Mouse (Mus musculus) heart, embryonic 16.5 days (tissue): ENCODE measurements around the gene Tll2. TPM values are rescaled to one million over a fixed set of nuclear protein-coding genes. Genes with fewer than 3 reads are reported as not detected.
A peak's percentile ranks its signal among the peaks of the same experiment; 100 is the strongest.

ENCODE experiments used
- ATAC-seq: fragments of 200-750 bp; cut with Nextera tagmentation; replicated peaks from 2 replicates; pipeline ENCODE4 v1.8.0; 2017; ENCODE audit warnings: moderate number of reproducible peaks; ENCODE audit not compliant: insufficient read depth, low FRiP score; ENCODE audit errors: extremely low read depth
- H3K27ac ChIP-seq: fragments of 300-500 bp; sonication (generic); 2 replicates; pipeline ENCODE4 v1.5.1; 2014; ENCODE audit warnings: mild to moderate bottlenecking, low read length, control low read depth, moderate library complexity
- H3K27me3 ChIP-seq: fragments of 300-500 bp; sonication (generic); 2 replicates; pipeline ENCODE4 v1.6.1; 2014; ENCODE audit warnings: low read length, mixed read lengths; ENCODE audit not compliant: control insufficient read depth, insufficient read depth
- H3K36me3 ChIP-seq: fragments of 300-500 bp; sonication (generic); 2 replicates; pipeline ENCODE4 v1.6.1; 2014; ENCODE audit not compliant: control insufficient read depth, insufficient read depth
- H3K4me1 ChIP-seq: fragments of 300-500 bp; sonication (generic); 2 replicates; pipeline ENCODE4 v1.6.1; 2014; ENCODE audit warnings: low read length, mixed read lengths; ENCODE audit not compliant: control insufficient read depth, insufficient read depth
- H3K4me2 ChIP-seq: fragments of 300-500 bp; sonication (generic); 2 replicates; pipeline ENCODE4 v1.6.1; 2014; ENCODE audit warnings: low read depth, mild to moderate bottlenecking, control low read depth, low read length
- H3K4me3 ChIP-seq: fragments of 300-500 bp; sonication (generic); 2 replicates; pipeline ENCODE4 v1.5.1; 2014; ENCODE audit warnings: mild to moderate bottlenecking, control low read depth, low read length
- H3K9ac ChIP-seq: fragments of 300-500 bp; sonication (generic); 2 replicates; pipeline ENCODE4 v1.6.1; 2014; ENCODE audit warnings: low read length, control low read depth
- H3K9me3 ChIP-seq: fragments of 300-500 bp; sonication (generic); replicated peaks from 2 replicates; pipeline ENCODE4 v1.6.1; 2016; ENCODE audit warnings: low read length; ENCODE audit not compliant: control insufficient read depth
- WGBS: fragments of 180-500 bp; shearing (Covaris S2); extraction: QIAGEN DNeasy Blood & Tissue Kit; methylation state at CpG from one replicate; pipeline ENCODE4 v1.1.7; 2014; 5-methylcytosine and 5-hydroxymethylcytosine counted together
- polyA plus RNA-seq: library from polyadenylated mRNA; unstranded; fragments of >200 nt; fragmentation: Nextera tagmentation; extraction: Ambion mirVana; gene quantifications from 2 replicates; pipeline ENCODE4 v1.2.1, GENCODE M21; 2015

Tll2 gene
- polyA plus RNA-seq, 1 experiment from 2014 or later, result 0.20 TPM

DNA sequence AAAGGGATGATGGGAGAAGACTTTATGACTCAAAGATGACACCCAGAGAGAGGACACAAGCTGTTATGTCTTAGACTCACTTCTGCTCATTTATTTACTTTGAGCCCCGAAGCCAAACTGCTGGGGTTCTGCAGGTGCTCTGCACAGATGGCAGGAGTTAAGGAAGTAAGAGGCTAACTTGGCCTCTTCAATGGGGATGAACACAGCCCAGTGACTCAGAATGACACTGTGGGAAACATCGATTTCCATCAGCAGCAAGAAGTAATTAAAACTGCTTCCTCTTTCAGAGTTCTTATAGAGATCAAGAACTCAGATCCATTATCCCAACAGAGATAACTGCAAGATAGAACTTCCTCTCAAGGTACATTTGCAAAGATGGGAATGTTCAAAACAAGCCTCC is 29.8 kb downstream of the Tll2 start:
- H3K27ac ChIP-seq, result no peak overlapping the region
- H3K27me3 ChIP-seq, result no peaks in the 10 kb centered on the region
- no peaks in the 10 kb centered on the region for H3K9me3 ChIP-seq
- H3K4me2 ChIP-seq, result no peak overlapping the region
- H3K4me1 ChIP-seq, result no peaks in the 10 kb centered on the region
- no peaks in the 10 kb centered on the region for H3K36me3 ChIP-seq
- ATAC-seq, result no peak
- WGBS, result 63% methylated on average over 2 of the region's 2 CpGs
- no peak overlapping the region for H3K4me3 ChIP-seq
- H3K9ac ChIP-seq, result no peak overlapping the region

DNA sequence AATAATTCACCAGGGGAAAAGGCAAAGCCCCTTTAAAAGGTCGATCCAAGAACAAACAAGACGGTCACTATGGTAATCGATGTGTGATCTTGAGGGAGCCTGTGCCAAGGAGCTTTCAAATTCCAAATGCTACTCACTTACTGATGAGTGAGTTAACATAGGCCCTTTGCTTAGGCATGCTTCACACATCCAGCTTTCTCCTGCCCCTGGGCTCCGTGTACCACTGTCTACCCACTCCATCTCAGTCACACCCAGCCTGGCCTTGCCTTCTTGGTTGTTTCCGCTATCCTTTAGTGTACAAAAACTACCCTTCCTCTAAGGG is 40.8 kb downstream of the Tll2 start:
- no peak overlapping the region for H3K4me3 ChIP-seq
- H3K4me1 ChIP-seq, result no peaks in the 10 kb centered on the region
- 76% methylated on average over 5 of the region's 5 CpGs for WGBS
- H3K9ac ChIP-seq, result no peak overlapping the region
- no peaks in the 10 kb centered on the region for H3K36me3 ChIP-seq
- ATAC-seq, result no peak
- no peak overlapping the region for H3K4me2 ChIP-seq
- no peaks in the 10 kb centered on the region for H3K27me3 ChIP-seq
- H3K27ac ChIP-seq, result no peak overlapping the region
- no peaks in the 10 kb centered on the region for H3K9me3 ChIP-seq

DNA sequence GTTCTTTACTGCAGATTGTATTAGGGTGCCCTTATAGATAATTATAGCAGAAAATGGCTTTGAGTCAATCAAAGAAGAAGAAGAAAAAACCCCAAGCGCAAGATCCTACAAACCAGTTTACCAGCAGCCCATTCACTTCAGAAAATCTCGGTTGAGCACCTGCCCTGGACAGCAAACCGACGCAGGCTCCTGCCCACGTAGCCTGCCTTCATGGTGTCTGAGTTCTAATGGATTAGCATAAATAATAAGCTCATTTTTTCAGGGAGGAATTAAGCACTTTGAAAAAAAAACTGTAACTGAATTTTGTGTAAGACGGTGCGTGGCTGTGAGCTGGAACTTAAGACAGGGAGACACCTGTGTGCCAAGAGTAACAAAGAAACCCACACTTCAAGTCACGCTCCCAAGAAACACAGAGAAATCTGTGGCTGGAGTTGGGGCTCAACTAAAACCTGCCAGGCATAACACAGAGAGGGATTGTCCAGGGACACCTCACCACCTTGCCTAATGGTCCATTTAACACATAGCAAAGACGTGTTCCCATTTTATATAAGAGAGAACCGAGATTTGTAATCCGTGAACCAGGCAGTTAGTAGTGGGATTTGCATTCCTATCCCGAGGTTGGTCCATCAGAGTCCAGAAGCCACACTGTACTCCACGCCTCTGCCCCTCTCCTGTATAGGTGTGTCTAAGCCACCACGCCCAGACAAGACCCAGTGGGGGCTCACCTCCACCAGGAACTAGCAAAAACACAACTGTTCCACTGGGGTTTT is 41.3 kb downstream of the Tll2 start:
- Histone ChIP-seq H3K4me1 (no peaks in the 10 kb centered on the region), H3K9ac (no peak overlapping the region), H3K27me3 (no peaks in the 10 kb centered on the region), H3K4me2 (no peak overlapping the region), H3K36me3 (no peaks in the 10 kb centered on the region), H3K9me3 (no peaks in the 10 kb centered on the region), H3K27ac (no peak overlapping the region), H3K4me3 (no peak overlapping the region)
- ATAC-seq, result no peak
- 76% methylated on average over 14 of the region's 14 CpGs for WGBS

DNA sequence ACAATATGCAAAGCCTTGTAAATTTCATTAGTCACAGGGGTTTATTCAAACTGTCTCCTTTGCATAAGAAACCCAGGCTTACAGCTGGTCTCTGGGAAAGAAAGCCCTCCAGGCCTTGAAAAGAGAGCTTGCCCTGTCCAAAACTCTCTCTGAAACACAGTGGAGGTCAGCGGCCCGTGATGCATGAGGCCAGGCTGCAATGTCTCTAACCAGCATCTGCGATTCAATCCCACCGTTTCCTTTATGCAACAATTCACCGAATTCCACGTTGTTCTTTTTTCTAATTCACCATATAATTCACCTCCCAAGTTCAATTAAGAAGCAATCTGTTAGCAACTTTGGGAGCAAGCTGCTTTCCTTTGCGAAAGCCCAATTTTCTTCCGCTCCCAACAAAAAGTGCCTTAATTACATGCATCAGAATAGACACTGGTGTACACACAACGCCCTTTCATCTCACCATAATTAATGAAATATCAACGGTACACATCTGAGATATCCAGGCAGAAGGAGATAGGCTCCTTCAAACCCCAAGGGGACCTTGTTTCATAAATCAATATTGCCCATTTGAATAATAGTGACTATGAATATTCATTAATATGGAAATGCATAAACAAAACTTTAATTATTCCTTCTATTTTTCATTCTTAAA is 42.1 kb downstream of the Tll2 start:
- H3K36me3 ChIP-seq, result no peaks in the 10 kb centered on the region
- H3K9ac ChIP-seq, result no peak overlapping the region
- 80% methylated on average over 10 of the region's 10 CpGs for WGBS
- no peaks in the 10 kb centered on the region for H3K9me3 ChIP-seq
- H3K27me3 ChIP-seq, result no peaks in the 10 kb centered on the region
- no peak for ATAC-seq
- no peak overlapping the region for H3K4me2 ChIP-seq
- H3K27ac ChIP-seq, result no peak overlapping the region
- H3K4me3 ChIP-seq, result no peak overlapping the region
- H3K4me1 ChIP-seq, result no peaks in the 10 kb centered on the region

DNA sequence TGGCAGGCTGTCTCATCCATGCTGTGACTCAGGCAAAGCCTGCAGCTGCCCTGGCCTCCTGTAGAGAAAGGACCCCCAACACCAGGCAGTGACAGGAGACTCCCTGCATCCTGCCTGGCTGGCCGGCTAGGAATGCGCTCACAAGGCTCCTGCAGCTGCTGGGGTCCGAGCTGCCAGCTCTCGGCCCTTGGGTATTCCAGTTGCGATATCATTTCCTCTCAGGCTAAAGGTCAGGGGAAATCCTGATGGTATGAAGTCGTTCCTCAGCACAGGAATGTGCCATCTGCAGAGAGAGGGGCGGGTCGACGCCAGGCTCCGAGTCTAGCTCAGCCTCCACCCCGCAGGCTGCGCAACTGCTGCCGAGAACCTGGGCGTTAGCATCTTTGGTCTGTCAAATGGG is 46.2 kb downstream of the Tll2 start:
- WGBS, result 41% methylated on average over 14 of the region's 14 CpGs
- no peak overlapping the region for H3K4me3 ChIP-seq
- ATAC-seq, result peak; percentile 32; the same call in 1 of the 2 replicates
- H3K27me3 ChIP-seq, result no peaks in the 10 kb centered on the region
- H3K4me2 ChIP-seq, result peak overlapping the region; percentile 10; the same call in 1 of the 2 replicates
- H3K9ac ChIP-seq, result no peak overlapping the region
- no peaks in the 10 kb centered on the region for H3K4me1 ChIP-seq
- H3K36me3 ChIP-seq, result no peaks in the 10 kb centered on the region
- H3K27ac ChIP-seq, result no peak overlapping the region
- no peaks in the 10 kb centered on the region for H3K9me3 ChIP-seq

DNA sequence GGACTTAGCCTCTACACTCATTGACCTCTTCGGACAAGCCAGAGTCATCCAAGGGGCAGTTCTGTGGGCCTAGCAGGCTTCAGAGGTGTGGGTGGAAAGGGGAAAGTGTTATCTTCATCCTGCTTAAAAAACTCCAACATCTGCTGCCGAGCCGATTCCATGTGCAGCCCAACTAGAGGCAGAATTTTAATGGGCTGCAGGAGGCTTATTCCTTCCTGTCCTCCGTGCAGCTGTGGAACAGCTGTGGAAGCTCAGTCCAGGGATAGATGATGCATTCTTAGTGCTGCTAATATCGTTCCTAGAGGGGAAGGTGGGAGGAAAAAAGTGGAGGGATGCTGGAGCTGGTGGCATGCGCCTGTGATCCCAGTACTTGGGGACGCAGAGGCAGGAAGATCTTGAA is 52.0 kb downstream of the Tll2 start:
- H3K9me3 ChIP-seq, result no peaks in the 10 kb centered on the region; the same call in 1 of the 2 replicates
- no peaks in the 10 kb centered on the region for H3K27me3 ChIP-seq
- H3K27ac ChIP-seq, result no peak overlapping the region
- ATAC-seq, result no peak
- no peak overlapping the region for H3K4me2 ChIP-seq
- no peaks in the 10 kb centered on the region for H3K36me3 ChIP-seq
- 63% methylated on average over 7 of the region's 7 CpGs for WGBS
- no peak overlapping the region for H3K9ac ChIP-seq
- no peaks in the 10 kb centered on the region for H3K4me1 ChIP-seq
- H3K4me3 ChIP-seq, result no peak overlapping the region

DNA sequence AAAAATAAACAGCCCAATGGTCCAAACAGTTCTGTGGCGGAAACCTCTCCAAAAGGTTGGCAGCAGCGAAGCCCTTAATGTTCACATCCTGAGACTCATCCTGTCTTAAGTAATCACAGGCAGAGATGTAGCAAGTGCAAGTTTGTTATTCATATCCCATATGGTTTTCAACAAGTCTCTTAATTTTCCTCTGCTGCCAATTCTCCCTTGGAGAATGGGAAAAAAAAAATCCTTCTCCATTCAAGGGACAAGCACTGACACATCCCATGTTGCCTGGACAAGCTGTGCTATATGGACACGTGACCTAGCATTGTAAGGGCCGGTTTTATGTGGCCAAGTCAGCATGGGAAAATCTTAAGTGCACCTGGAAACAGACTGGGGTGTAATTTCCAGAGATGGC is 54.2 kb downstream of the Tll2 start:
- no peak overlapping the region for H3K4me2 ChIP-seq
- no peaks in the 10 kb centered on the region; the same call in 1 of the 2 replicates for H3K9me3 ChIP-seq
- H3K27me3 ChIP-seq, result no peaks in the 10 kb centered on the region
- no peak overlapping the region for H3K4me3 ChIP-seq
- peak; percentile 52; the same call in 1 of the 2 replicates for ATAC-seq
- 57% methylated on average over 4 of the region's 4 CpGs for WGBS
- no peaks in the 10 kb centered on the region for H3K36me3 ChIP-seq
- H3K27ac ChIP-seq, result no peak overlapping the region
- no peak overlapping the region for H3K9ac ChIP-seq
- no peaks in the 10 kb centered on the region for H3K4me1 ChIP-seq

DNA sequence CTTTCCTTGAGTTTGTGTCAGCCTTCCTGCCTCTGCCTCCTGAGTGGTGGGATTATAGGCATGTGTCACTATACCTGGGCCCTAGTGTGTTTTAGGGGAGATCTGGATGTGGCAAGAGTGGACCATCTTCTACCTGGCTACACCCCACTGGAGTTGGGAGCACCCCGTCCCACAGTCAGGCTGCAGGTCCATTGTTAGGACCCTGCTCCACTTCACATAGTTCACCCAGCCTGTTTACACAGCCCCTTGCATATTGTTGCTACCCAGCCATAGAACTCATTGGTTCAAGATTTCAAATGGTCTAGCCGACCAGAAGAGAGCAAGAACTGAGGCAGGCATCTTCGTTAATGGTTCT is 54.6 kb downstream of the Tll2 start:
- H3K4me1 ChIP-seq, result no peaks in the 10 kb centered on the region
- WGBS, result 79% methylated on average over 3 of the region's 3 CpGs
- H3K4me2 ChIP-seq, result no peak overlapping the region
- no peak for ATAC-seq
- no peak overlapping the region for H3K4me3 ChIP-seq
- no peaks in the 10 kb centered on the region for H3K27me3 ChIP-seq
- H3K9me3 ChIP-seq, result no peaks in the 10 kb centered on the region; the same call in 1 of the 2 replicates
- no peaks in the 10 kb centered on the region for H3K36me3 ChIP-seq
- H3K27ac ChIP-seq, result peak overlapping the region; percentile 41; the same call in 1 of the 2 replicates
- H3K9ac ChIP-seq, result no peak overlapping the region

DNA sequence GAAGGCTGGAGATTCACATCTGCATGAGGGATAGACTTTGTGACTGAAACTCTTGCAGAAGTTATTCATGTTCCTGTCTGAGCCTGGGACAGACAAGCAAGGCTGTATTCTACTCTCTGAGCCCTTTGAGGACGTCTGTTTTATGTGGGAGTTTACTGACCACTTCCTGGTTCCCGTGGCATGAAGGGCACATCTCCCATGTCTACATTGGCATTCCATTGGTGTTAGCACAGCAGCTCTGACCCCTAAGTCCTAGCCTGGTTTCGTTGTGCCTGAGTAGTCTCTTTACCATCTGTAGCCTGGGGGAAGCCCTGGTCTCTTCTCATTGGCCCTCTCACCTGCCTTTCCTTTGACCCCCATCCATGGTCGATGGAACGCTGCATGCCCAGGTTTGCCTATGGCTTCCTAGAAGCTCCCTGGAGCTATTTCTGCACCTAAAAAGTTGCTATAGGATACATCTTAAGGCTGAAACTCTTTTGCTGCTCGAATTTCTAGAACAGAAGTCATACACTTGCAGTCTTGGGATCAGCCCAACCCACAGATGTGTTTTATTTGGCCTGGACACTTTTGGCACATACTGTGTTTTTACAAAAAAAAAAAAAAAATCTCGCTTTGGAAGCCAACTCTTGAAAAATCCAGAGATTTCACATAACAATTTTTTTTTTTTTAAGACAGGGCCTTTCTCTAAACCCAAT is 55.2 kb downstream of the Tll2 start:
- no peak overlapping the region for H3K9ac ChIP-seq
- H3K4me3 ChIP-seq, result no peak overlapping the region
- H3K27ac ChIP-seq, result no peak overlapping the region
- no peaks in the 10 kb centered on the region for H3K4me1 ChIP-seq
- H3K4me2 ChIP-seq, result no peak overlapping the region
- H3K36me3 ChIP-seq, result no peaks in the 10 kb centered on the region
- ATAC-seq, result no peak
- H3K9me3 ChIP-seq, result no peaks in the 10 kb centered on the region; the same call in 1 of the 2 replicates
- 56% methylated on average over 7 of the region's 7 CpGs for WGBS
- no peaks in the 10 kb centered on the region for H3K27me3 ChIP-seq
